Mouse (Mus musculus) C2C12 (cell line): ENCODE measurements around the gene Ero1l.

Source experiments
- CEBPB ChIP-seq: IDR thresholded peaks from one replicate; pipeline ENCODE4 v1.6.1; 2011; ENCODE audit warnings: low read depth, mild to moderate bottlenecking, control low read depth, moderate library complexity
- CTCF ChIP-seq: IDR thresholded peaks from one replicate; pipeline ENCODE4 v1.5.1; 2011; ENCODE audit not compliant: control insufficient read depth, insufficient read depth, insufficient read length

DNA sequence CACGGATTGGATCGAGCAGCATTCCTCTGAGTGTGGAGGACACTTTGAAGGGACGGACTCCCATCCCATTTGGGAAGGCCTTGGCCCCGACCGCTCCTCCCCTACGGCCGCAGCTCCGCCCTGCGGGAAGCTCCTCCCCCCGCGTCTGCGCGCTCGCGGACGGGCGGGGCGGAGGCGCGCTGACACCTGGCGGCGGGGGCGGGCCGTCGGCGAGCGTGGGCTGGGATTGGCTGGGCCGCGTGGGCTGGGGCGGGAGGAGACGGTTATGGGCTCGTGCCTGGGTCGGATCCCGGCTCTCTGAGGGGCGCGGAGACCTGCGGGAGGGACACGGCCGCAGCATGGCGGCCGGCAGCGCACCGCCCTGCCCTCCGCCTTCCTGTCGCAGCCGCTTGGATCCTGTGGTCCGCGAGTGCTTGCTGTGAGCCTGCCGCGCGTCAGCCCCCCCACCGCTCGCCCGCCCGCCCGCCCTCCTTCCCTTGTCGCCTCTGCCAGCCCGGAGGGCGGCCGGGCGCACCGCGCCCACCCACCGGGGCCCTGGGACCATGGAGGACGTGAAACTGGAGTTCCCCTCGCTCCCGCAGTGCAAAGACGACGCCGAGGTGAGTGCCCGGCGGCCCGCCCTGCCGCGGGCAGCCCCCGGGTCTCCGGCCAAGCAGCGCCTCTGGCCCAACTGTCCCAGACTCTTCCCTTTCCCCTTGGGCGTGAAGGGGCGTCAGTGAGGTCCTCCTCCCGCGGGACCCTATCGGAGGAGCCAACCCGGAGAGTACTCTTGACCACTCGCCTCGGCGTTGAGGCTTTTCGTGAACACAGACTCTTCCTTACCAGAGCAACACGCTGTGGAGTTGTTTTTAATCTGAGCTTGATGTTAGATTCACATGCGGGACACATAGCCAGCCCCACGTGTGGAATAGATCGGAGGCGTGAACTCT, 32.6 kb upstream of the Ero1l start, which contains the start of gene Styx:
- no peak for TF ChIP-seq CTCF
- no peak for TF ChIP-seq CEBPB
